Comparison of ENCODE assay signal across 14 mouse cellular contexts in genomic region chr8:95144631-95145015, GRCm38 (mm10). TPM values are rescaled to one million over a fixed set of nuclear protein-coding genes. Genes with fewer than 3 reads are reported as not detected.
A peak's percentile ranks its signal among the peaks of the same experiment; 100 is the strongest.
DNase-seq lines count a peak whose midpoint lies in the region; ATAC-seq lines count a peak whose summit lies in the region.
"Had no signal": no experiment of that assay in that cellular context is flagged by ENCODE, and none has a peak within 500 bp of the region (broad histone marks: within the 10 kb centered on the region; RNA-seq: fewer than 3 reads in every experiment).

No protein-coding gene starts in this region.

- no peak overlapping the region for H3K9ac ChIP-seq in kidney, embryonic 15.5 days
- H3K9ac ChIP-seq in neural tube, embryonic 15.5 days (replicated peaks): no peak overlapping the region
- H3K9ac ChIP-seq in midbrain, embryonic 15.5 days: no peak overlapping the region
- H3K9ac ChIP-seq: hindbrain, embryonic 14.5 days had no signal

- no peaks in the 10 kb centered on the region for H3K9me3 ChIP-seq in kidney, embryonic 15.5 days (replicated peaks)
- no peaks in the 10 kb centered on the region for H3K9me3 ChIP-seq in neural tube, embryonic 15.5 days (replicated peaks)
- no peaks in the 10 kb centered on the region for H3K9me3 ChIP-seq in midbrain, embryonic 15.5 days

- WGBS in kidney, embryonic 15.5 days: 58% methylated on average over 2 of the region's 2 CpGs
- WGBS in neural tube, embryonic 15.5 days: 58% methylated on average over 2 of the region's 2 CpGs
- WGBS in midbrain, embryonic 15.5 days: 43% methylated on average over 2 of the region's 2 CpGs

- H3K4me3 ChIP-seq in kidney, embryonic 15.5 days (replicated peaks): no peak overlapping the region
- no peak overlapping the region for H3K4me3 ChIP-seq in neural tube, embryonic 15.5 days (replicated peaks)
- H3K4me3 ChIP-seq in midbrain, embryonic 15.5 days: no peak overlapping the region

- ATAC-seq in kidney, embryonic 15.5 days (replicated peaks; ENCODE audit: low FRiP score): no peak
- ATAC-seq in neural tube, embryonic 15.5 days (ENCODE audit: low FRiP score): no peak
- ATAC-seq in midbrain, embryonic 15.5 days (replicated peaks): no peak
- ATAC-seq: forebrain, embryonic 14.5 days had no signal

- no peak for DNase-seq in kidney, postnatal 4 days
- DNase-seq in neural tube, embryonic 10.5 days (ENCODE audit: extremely low spot score, low spot score): no peak
- peak; percentile 50 to 70 for DNase-seq in kidney, postnatal 36 days
- DNase-seq in left cerebral cortex, postnatal 14 days (ENCODE audit: low spot score in 2 of 2): no peak
- DNase-seq: adrenal gland, adult 8-10 months; cerebellum, adult 9-10 months; lung, postnatal 10 days; spleen, adult 18-20 months had no signal

- peaks cover 49% of the 10 kb centered on the region for H3K4me1 ChIP-seq in kidney, embryonic 15.5 days
- H3K4me1 ChIP-seq in neural tube, embryonic 15.5 days: peaks cover 47% of the 10 kb centered on the region
- peaks cover 30% of the 10 kb centered on the region for H3K4me1 ChIP-seq in midbrain, embryonic 15.5 days

- no peaks in the 10 kb centered on the region for H3K36me3 ChIP-seq in kidney, embryonic 15.5 days
- H3K36me3 ChIP-seq in neural tube, embryonic 15.5 days: no peaks in the 10 kb centered on the region
- no peaks in the 10 kb centered on the region for H3K36me3 ChIP-seq in midbrain, embryonic 15.5 days (replicated peaks)

- H3K27ac ChIP-seq in kidney, embryonic 15.5 days: peak overlapping the region; percentile 86; the same call in 1 of the 2 replicates
- H3K27ac ChIP-seq in neural tube, embryonic 15.5 days (replicated peaks): 0 out of 2 replicates have a peak overlapping the region, but pooled peaks have one; percentile 88
- no peak overlapping the region for H3K27ac ChIP-seq in midbrain, embryonic 15.5 days
- H3K27ac ChIP-seq: hindbrain, embryonic 14.5 days had no signal

- intact Hi-C loops in left cerebral cortex, postnatal 14 days (cut with DNase I): no loop called here

- no peak overlapping the region for H3K4me2 ChIP-seq in kidney, embryonic 15.5 days
- no peak overlapping the region for H3K4me2 ChIP-seq in neural tube, embryonic 15.5 days
- no peak overlapping the region for H3K4me2 ChIP-seq in midbrain, embryonic 15.5 days
- H3K4me2 ChIP-seq: hindbrain, embryonic 14.5 days; midbrain, embryonic 11.5 days had no signal

- H3K27me3 ChIP-seq in kidney, embryonic 15.5 days: no peaks in the 10 kb centered on the region
- no peaks in the 10 kb centered on the region for H3K27me3 ChIP-seq in neural tube, embryonic 15.5 days (replicated peaks)
- H3K27me3 ChIP-seq in midbrain, embryonic 15.5 days (replicated peaks): 0 out of 2 replicates have a peak, but pooled peaks cover 12% of the 10 kb centered on the region

RNA-seq across cellular contexts. Expression of gene Kifc3, which starts 58.0 kb away (rescaled TPM):
- polyA plus RNA-seq in kidney, embryonic 15.5 days (2015; fragmentation: Nextera tagmentation; extraction: Ambion mirVana): 28.7 and 28.8 TPM in 2 replicates
- 27.2 and 28.5 TPM in 2 replicates for polyA plus RNA-seq in neural tube, embryonic 15.5 days (2015; fragmentation: Nextera tagmentation; extraction: Ambion mirVana)
- 10 to 100 TPM; 52.9 to 60.3 TPM for total RNA-seq in left cerebral cortex, postnatal 14 days (2021)
- 29.8 and 33.9 TPM in 2 replicates for polyA plus RNA-seq in midbrain, embryonic 15.5 days (2015; fragmentation: Nextera tagmentation; extraction: Ambion mirVana)

Comparison
In these comparisons a context has a peak if more than half of its experiments do, and no peak if none do; other contexts are left out.
1. DNase-seq: peak in kidney, postnatal 36 days (2 of 2); none in kidney, postnatal 4 days (0 of 2), neural tube, embryonic 10.5 days (single experiment) and left cerebral cortex, postnatal 14 days (0 of 2).